Mouse (Mus musculus): ENCODE data around the gene Mettl9. TPM values are rescaled to one million over a fixed set of nuclear protein-coding genes. Genes with fewer than 3 reads are reported as not detected.

Gene Mettl9
- polyA plus RNA-seq, 1 experiment from 2014 or later, result 87.4 TPM

DNA sequence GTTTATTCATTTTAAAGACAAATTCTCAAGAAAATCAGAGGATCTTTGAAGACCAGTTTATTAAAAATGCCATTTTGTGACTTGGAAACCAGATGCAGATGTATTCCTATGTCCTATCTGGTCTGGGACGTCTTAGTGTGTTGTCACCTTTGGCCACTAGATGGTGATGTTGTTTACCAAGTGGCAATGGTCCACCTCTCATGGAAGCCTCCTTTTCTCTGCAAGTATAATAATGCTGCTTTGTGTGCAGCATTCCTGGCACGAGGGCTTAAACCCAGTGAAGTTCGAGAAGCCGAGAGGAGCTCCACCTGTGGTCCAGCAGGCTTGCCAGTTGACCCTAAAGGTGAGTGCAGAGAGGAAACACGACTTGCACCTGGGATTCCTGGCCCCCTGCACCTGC lies 43.6 kb downstream of the Mettl9 start:
- Histone ChIP-seq H3K36me3 (peaks cover 10% of the 10 kb centered on the region), H3K4me2 (no peak overlapping the region), H3K4me1 (replicated peaks) (peaks cover 22% of the 10 kb centered on the region), H3K27me3 (no peaks in the 10 kb centered on the region), H3K9me3 (replicated peaks) (no peaks in the 10 kb centered on the region), H3K4me3 (no peak overlapping the region), H3K9ac (no peak overlapping the region), H3K27ac (no peak overlapping the region)
- ATAC-seq (replicated peaks; ENCODE audit: insufficient number of reproducible peaks, insufficient read depth, low FRiP score, low read depth), result no peak
- WGBS, result 31% methylated on average over 5 of the region's 5 CpGs

DNA sequence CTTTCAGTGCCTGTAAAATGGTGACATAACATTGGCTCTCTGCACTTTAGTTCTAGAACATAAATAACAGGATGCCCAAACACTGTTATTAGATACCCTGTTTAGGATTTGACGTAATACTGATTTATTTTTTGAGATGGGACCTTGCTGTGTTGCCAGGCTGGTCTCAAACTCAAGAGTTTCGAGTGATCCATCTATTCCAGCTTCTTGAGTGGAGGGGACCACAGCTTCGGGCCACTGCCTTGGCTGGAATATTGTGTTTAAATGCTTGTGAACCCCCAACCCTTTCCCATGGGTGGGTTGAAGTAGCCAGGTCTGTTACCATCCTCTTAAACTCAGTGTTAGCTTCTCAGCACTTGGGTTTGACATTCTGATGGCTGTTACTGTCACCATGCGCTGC lies 47.1 kb downstream of the Mettl9 start, which contains the start of gene Otoa:
Otoa (plus strand) TSS at position 301 of the 400 bp plus-strand sequence.
- WGBS, result 92% methylated on average over 4 of the region's 4 CpGs
- no peak within 1 kb of the TSS for H3K4me2 ChIP-seq
- H3K9ac ChIP-seq, result no peak within 1 kb of the TSS
- peaks cover 18% of the 10 kb centered on the region for H3K4me1 ChIP-seq (replicated peaks)
- no peaks in the 10 kb centered on the region for H3K27me3 ChIP-seq
- no peaks in the 10 kb centered on the region for H3K9me3 ChIP-seq (replicated peaks)
- ATAC-seq (replicated peaks; ENCODE audit: insufficient number of reproducible peaks, insufficient read depth, low FRiP score, low read depth), result no peak
- H3K27ac ChIP-seq, result no peak within 1 kb of the TSS
- peaks cover 10% of the 10 kb centered on the region for H3K36me3 ChIP-seq
- no peak within 1 kb of the TSS for H3K4me3 ChIP-seq

DNA sequence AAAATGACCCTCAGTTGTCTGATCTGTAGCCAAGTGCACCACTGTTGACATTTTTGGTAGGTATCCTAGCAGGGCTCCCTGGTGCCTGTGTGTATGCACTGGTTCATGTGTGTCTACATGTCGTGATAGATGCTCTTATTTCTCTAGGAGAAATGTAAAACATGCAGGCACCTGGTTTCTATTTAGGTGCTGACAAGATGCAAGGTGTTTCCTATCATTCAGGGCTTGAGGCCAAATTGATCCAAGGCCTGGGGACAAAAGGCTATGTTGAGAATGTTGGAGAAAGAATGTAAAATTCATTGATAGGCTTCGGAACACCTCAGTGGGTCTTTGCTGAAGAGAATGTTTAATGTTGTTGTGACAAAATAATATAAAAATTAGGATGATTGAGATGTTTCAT lies 47.6 kb downstream of the Mettl9 start:
- H3K27ac ChIP-seq, result no peak overlapping the region
- peaks cover 8% of the 10 kb centered on the region for H3K36me3 ChIP-seq
- no peak overlapping the region for H3K9ac ChIP-seq
- H3K4me1 ChIP-seq (replicated peaks), result peaks cover 22% of the 10 kb centered on the region
- ATAC-seq (replicated peaks; ENCODE audit: insufficient number of reproducible peaks, insufficient read depth, low FRiP score, low read depth), result no peak
- no peak overlapping the region for H3K4me3 ChIP-seq
- 72% methylated on average over 2 of the region's 2 CpGs for WGBS
- H3K4me2 ChIP-seq, result no peak overlapping the region
- H3K27me3 ChIP-seq, result no peaks in the 10 kb centered on the region
- no peaks in the 10 kb centered on the region for H3K9me3 ChIP-seq (replicated peaks)

DNA sequence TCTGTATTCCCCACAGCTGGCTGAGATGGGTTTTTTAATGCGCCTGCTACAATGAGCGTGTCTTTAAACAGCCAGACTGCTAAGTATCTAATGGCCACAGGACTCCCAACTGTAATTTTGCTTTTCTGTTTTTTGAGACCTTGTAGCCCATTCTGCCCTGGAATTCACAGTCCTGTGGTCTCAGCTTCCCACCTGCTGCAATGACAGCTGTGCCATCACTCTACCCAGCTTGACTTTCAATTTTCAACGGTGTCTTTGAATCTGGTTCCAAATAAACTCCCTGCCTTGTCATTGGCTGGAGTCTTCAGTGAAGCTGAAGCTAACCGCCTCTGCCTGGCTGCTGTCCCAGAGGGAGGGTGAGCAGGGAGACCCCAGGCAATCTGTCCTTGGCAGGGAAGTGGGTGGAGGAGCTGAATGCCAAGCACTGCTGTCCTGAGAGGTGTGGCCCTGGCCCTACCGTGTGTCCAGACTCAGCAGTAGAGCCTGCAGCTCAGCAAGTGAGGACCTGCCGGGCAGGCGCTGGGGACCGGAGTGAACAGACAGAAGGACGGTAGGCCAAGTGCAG lies 48.8 kb downstream of the Mettl9 start:
- H3K36me3 ChIP-seq, result peaks cover 3% of the 10 kb centered on the region; the same call in 1 of the 2 replicates
- H3K9me3 ChIP-seq (replicated peaks), result no peaks in the 10 kb centered on the region
- H3K27me3 ChIP-seq, result no peaks in the 10 kb centered on the region
- no peak overlapping the region for H3K4me2 ChIP-seq
- no peak for ATAC-seq (replicated peaks; ENCODE audit: insufficient number of reproducible peaks, insufficient read depth, low FRiP score, low read depth)
- H3K4me1 ChIP-seq (replicated peaks), result peaks cover 26% of the 10 kb centered on the region
- H3K9ac ChIP-seq, result no peak overlapping the region
- H3K4me3 ChIP-seq, result no peak overlapping the region
- H3K27ac ChIP-seq, result no peak overlapping the region
- WGBS, result 68% methylated on average over 9 of the region's 9 CpGs

DNA sequence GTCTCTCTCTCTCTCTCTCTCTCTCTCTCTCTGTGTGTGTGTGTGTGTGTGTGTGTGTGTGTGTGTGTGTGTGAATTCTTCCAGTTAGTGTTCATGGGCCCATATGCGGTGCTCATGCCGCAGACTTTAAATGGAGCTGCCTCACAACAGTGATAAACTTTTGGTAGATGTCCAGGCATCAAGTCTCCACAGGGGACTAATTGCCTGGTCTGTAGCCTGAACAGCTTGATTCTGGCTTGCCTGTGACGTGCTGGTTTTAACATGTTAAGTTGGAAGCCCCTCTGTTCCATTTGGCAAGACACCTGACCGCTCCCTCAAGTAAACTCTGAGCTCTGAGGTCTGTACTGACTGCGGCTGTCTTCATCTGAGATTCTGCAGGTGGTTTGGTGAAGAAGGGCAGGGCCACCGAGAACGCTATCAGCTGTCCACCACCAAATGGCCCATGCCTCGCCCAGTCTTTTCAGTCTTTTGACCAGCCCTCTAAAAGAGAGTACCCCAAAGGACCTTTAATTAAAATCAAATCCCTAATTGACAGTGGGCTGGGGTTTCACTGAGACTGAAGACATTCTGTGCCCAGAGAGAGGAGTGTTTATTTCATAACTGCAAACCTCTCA lies 50.7 kb downstream of the Mettl9 start:
- peak overlapping the region; percentile 12; the same call in 1 of the 2 replicates for H3K9ac ChIP-seq
- ATAC-seq (replicated peaks; ENCODE audit: insufficient number of reproducible peaks, insufficient read depth, low FRiP score, low read depth), result no peak
- no peak overlapping the region; the same call in 1 of the 2 replicates for H3K4me2 ChIP-seq
- H3K36me3 ChIP-seq, result no peaks in the 10 kb centered on the region
- H3K27ac ChIP-seq, result peak overlapping the region; percentile 61
- H3K4me3 ChIP-seq, result no peak overlapping the region
- peaks cover 30% of the 10 kb centered on the region for H3K4me1 ChIP-seq (replicated peaks)
- 56% methylated on average over 8 of the region's 8 CpGs for WGBS
- no peaks in the 10 kb centered on the region for H3K27me3 ChIP-seq
- no peaks in the 10 kb centered on the region for H3K9me3 ChIP-seq (replicated peaks)

DNA sequence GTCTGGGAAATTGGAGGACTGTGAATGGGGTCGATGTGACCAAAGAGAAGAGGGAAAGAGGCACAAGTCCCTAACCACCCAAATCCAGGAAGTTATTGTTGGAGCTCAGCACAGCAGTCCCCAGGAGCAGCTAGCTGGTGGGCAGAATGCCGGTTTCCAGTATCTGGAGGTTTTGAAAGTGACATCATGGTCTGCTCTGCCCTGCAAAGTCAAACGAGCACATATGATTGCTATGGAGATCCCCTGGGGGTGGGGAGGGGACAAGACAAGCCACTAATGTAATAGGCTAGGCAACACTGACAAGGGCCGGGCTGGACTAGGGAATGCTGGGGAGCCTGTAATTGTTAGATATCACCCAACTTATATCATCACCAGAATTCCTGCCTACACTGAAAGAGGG lies 51.3 kb downstream of the Mettl9 start:
- Histone ChIP-seq H3K27me3 (no peaks in the 10 kb centered on the region), H3K9ac (peak overlapping the region; percentile 12; the same call in 1 of the 2 replicates), H3K9me3 (replicated peaks) (no peaks in the 10 kb centered on the region), H3K4me2 (peak overlapping the region; percentile 11; the same call in 1 of the 2 replicates), H3K36me3 (no peaks in the 10 kb centered on the region), H3K27ac (peak overlapping the region; percentile 61), H3K4me1 (replicated peaks) (peaks cover 30% of the 10 kb centered on the region), H3K4me3 (no peak overlapping the region)
- ATAC-seq (replicated peaks; ENCODE audit: insufficient number of reproducible peaks, insufficient read depth, low FRiP score, low read depth), result peak; percentile 76
- 19% methylated on average over 4 of the region's 4 CpGs for WGBS

DNA sequence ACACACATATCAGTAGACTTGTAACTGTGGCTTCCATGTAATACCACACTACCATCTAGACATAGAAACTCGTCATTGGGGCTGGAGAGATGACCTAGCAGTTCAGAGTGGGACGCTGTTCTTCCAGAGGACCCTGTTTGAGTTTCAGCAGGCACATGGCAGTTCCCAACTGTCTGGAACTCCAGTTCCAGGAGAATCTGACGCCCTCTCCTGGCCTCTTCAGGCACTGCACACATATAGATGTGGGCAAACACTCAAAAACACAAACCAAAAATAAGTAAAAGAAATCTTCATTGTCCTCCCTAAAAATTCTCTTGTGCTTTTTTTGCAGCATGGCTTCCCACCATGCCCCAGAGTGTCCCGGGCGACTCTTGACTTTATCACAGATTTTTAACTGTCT lies 54.5 kb downstream of the Mettl9 start:
- Histone ChIP-seq H3K27me3 (no peaks in the 10 kb centered on the region), H3K9me3 (replicated peaks) (no peaks in the 10 kb centered on the region), H3K9ac (no peak overlapping the region), H3K27ac (no peak overlapping the region), H3K4me3 (no peak overlapping the region), H3K4me2 (no peak overlapping the region), H3K4me1 (replicated peaks) (peaks cover 30% of the 10 kb centered on the region), H3K36me3 (no peaks in the 10 kb centered on the region)
- no peak for ATAC-seq (replicated peaks; ENCODE audit: insufficient number of reproducible peaks, insufficient read depth, low FRiP score, low read depth)
- 70% methylated on average over 5 of the region's 5 CpGs for WGBS

DNA sequence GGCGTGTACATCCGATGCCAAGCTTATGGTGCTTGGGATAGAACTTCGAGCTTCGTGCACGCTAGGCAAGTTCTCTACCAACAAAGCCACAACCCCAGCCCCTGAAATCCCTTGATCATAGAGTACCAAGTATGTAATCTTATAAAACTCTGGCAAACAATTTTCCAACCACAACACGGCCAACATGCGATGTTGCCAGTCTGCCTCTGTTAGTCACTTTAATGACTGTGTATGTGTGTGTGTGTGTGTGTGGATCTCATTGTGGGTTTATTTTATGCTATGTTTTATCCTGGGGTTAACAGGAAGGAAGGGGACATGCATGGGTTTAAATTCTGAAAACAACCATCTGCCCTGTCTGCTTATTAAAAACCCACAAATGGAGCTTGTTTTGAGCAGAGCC lies 56.5 kb downstream of the Mettl9 start:
- ATAC-seq (replicated peaks; ENCODE audit: insufficient number of reproducible peaks, insufficient read depth, low FRiP score, low read depth), result no peak
- H3K4me2 ChIP-seq, result no peak overlapping the region
- peaks cover 20% of the 10 kb centered on the region for H3K4me1 ChIP-seq (replicated peaks)
- H3K36me3 ChIP-seq, result no peaks in the 10 kb centered on the region
- no peak overlapping the region for H3K9ac ChIP-seq
- no peaks in the 10 kb centered on the region for H3K9me3 ChIP-seq (replicated peaks)
- H3K27ac ChIP-seq, result no peak overlapping the region
- H3K27me3 ChIP-seq, result no peaks in the 10 kb centered on the region
- WGBS, result 82% methylated on average over 7 of the region's 7 CpGs
- H3K4me3 ChIP-seq, result no peak overlapping the region

DNA sequence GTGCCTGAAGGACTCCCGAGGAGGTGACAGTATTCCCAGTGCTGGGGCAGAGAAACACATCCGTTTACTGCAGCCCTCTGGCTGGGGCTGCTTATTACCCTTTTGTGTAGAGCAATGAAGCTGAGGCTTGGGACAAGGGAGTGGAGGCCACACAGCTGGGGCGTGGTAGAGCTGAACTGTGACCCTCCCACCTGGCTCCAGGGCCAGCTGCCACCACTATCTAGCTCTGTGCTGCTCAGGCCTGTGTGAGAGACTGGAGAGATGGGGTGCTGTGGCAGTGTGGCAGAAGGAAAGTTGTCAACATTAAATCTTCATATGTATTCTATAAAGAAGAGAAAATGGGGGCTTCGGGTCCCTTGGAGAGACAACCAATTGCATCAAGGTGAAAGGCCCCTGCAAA lies 58.8 kb downstream of the Mettl9 start:
- H3K9me3 ChIP-seq (replicated peaks), result no peaks in the 10 kb centered on the region
- H3K4me2 ChIP-seq, result no peak overlapping the region
- H3K4me3 ChIP-seq, result no peak overlapping the region
- no peaks in the 10 kb centered on the region for H3K27me3 ChIP-seq
- H3K4me1 ChIP-seq (replicated peaks), result 0 out of 2 replicates have a peak, but pooled peaks cover 4% of the 10 kb centered on the region
- H3K9ac ChIP-seq, result no peak overlapping the region
- ATAC-seq (replicated peaks; ENCODE audit: insufficient number of reproducible peaks, insufficient read depth, low FRiP score, low read depth), result no peak
- WGBS, result 71% methylated on average over 4 of the region's 4 CpGs
- H3K36me3 ChIP-seq, result no peaks in the 10 kb centered on the region
- H3K27ac ChIP-seq, result no peak overlapping the region

DNA sequence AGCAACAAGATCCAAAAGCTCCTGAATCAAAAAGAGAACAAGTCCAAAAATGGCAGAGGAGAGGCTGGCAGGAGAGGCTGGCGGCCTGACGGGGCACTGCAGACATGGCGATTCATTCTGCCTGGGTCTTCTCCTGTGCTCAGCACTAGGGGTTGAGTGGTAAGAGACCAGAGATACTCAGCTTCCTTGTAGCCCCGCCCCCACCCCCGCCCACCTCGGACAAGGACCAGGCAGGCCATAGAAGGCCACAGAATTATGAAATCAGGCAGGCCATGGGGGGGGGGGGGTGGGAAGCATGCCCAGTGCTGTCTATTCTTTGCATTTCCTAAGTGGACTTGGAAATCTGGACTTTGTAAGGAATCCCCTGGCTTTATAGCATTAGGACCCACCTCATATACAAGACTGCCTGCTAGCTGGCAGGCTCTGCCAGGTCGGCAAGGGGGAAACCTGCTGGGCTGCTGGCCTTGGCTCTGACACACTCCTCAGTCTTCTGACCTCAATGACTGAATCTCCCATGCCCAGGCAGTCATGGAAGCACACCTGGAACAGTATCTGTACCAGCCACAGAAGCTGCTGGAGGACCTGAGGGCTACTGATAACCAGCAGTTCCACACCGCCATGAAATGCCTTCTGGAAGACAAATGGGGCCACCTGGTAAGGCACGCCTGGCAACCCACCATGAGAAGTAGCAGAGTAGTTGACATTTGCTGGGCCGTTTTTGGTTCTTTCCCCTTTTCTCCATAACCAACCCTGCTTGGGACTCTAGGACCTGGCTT lies 64.6 kb downstream of the Mettl9 start:
- Histone ChIP-seq H3K9me3 (replicated peaks) (no peaks in the 10 kb centered on the region), H3K36me3 (no peaks in the 10 kb centered on the region), H3K27ac (no peak overlapping the region), H3K4me1 (replicated peaks) (no peaks in the 10 kb centered on the region), H3K27me3 (no peaks in the 10 kb centered on the region), H3K4me3 (no peak overlapping the region), H3K4me2 (no peak overlapping the region), H3K9ac (no peak overlapping the region)
- ATAC-seq (replicated peaks; ENCODE audit: insufficient number of reproducible peaks, insufficient read depth, low FRiP score, low read depth), result no peak
- 62% methylated on average over 10 of the region's 10 CpGs for WGBS

DNA sequence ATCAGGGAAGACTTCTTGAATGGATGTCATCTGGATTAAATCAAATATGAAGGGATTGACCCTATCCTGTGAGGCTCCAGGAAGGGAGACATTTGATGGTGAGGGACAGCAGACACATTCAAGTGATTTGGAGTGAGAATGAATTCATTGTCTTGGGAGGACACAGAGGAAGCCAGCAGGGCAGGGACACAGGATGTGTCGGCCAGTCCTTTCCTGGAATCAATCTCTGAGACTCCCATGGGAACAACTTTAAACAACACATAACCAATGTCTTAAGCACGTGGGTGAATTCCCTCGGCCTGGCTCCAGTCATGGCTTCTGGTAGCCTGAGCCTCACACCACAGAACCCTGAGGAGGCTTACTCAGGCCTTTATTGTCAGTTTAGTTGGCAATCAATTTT lies 73.6 kb downstream of the Mettl9 start:
- WGBS, result 53% methylated on average over 3 of the region's 3 CpGs
- Histone ChIP-seq H3K36me3 (no peaks in the 10 kb centered on the region), H3K9me3 (replicated peaks) (no peaks in the 10 kb centered on the region), H3K27me3 (no peaks in the 10 kb centered on the region), H3K4me3 (no peak overlapping the region), H3K9ac (no peak overlapping the region), H3K4me1 (replicated peaks) (peaks cover 15% of the 10 kb centered on the region), H3K4me2 (no peak overlapping the region), H3K27ac (no peak overlapping the region)
- ATAC-seq (replicated peaks; ENCODE audit: insufficient number of reproducible peaks, insufficient read depth, low FRiP score, low read depth), result no peak
